Mouse (Mus musculus) adrenal gland, postnatal 36 days (tissue): ENCODE results near the gene Taf8. TPM values are rescaled to one million over a fixed set of nuclear protein-coding genes. Genes with fewer than 3 reads are reported as not detected.

Experiments
- DNase-seq, 2 experiments: peaks; one replicate each; pipeline ENCODE4 v3.0.0; 2021; ENCODE audit warnings: mixed read lengths in 1 of 2
- total RNA-seq, 2 experiments: library from RNA; stranded (reverse); gene quantifications; 2 replicates each; pipeline ENCODE4 v1.2.3; 2021

Taf8 gene
- total RNA-seq, 2 experiments from 2014 or later = 18.5 to 21.2 TPM

DNA sequence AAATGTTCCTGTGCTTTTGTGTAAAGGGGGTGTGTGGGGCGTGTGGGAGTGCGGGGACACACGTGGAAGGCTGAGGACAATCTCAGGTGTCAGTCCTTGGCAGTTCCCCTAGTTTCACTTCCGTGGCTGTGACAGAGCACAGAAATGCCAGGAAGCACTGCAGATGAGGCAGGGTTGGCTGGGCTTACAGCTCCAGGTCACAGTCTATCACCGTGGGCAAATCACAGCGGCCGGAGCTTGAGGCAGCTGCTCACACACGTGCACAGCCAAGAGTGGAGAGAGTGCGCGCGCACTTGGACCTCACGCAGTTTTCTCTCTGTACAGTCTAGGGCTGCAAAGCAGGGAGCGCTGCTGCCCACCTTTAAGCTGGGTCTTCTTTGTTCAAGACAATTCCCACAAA lies 43.8 kb downstream of the Taf8 start:
- DNase-seq = no peak

DNA sequence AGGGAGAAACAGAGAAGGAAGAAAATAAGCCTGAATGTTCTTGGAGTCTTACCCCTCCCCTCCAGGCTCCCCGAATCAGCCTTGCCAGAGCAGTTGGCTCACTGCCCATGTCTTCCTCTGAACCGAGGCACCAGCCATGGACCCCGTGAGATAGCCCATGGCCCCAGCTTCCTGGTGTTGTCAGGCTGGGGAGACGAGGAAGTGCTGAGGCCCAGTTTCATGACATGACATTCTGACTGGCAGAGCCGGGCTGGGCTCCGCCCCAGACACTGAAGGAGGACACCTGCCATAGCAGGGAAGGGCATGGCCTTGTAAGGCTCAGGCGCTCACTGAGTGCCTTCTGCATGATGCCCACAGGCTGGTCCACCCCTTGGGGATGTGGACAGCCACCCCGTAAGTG lies 47.4 kb downstream of the Taf8 start:
- no peak for DNase-seq

DNA sequence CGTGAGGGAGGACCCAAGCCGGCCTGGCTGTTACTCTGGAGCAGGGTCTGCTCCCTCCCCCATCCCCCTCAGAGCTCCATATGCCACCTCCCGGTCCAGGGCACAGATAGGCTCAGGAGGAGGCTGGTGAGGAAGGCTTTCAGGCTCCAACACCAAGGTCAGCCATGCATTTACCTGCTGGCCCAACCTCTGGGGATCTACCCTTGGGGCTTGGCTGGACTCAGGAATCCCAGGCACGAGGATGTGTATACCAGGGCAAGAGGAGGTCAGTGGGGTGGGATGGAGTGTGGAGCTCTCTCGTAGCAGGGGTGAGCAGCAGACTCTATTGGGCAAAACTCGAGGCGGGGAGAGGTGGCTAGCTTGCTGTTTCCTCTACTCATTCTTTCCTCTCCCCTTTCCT lies 49.2 kb downstream of the Taf8 start:
- no peak for DNase-seq

DNA sequence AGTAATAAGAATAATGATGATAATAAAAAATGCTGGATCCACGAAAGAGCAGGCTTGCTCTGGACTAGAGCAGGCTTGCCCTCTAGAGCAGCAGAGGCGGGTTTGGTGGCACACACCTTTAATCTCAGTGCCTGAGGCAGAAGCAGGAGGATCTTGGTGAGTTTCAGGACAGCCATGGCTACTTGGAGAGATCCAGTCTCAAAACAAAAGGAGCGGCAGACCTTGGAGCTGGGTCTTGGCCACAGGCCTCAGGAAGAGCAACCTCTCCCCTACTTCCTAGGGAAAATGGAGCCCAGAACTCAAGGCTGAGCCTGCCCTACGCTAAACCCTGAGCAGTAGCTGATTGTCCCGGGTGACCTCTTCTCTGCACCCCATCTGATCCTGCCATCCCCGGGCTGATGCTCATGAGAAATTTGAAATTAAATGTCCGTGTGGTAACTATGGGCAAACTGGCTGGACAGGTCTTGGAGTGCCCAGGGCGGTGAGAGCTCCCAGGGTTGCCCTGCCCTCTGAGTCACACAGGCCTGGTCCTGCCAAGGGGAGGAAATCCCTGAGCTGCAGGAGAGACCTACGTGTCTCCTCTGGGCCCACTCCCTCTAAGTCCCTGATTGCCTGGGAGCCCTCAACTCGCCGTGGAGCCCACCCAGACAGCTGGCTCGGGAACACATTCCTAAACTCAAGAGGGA lies 51.1 kb downstream of the Taf8 start:
- peak; percentile 23 to 54 for DNase-seq

DNA sequence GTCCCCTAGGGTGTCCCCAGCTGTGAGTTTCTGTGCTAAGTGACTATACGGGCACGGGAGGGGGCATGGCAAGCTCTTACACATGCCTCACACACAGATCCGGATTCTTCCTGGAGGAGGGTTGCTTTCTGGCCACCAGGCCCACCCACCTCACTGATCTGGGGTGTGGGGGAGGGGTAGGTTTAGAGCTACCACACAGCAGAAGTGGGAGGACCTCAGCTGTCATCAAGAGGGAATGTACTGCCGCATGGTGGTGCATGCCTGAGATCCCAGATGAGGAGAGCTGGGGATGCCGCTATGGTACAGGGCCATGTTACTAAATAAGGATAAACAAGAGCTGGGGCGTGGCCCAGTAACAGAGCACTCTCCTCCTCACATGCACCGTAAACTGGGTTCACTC lies 51.9 kb downstream of the Taf8 start:
- DNase-seq = no peak

DNA sequence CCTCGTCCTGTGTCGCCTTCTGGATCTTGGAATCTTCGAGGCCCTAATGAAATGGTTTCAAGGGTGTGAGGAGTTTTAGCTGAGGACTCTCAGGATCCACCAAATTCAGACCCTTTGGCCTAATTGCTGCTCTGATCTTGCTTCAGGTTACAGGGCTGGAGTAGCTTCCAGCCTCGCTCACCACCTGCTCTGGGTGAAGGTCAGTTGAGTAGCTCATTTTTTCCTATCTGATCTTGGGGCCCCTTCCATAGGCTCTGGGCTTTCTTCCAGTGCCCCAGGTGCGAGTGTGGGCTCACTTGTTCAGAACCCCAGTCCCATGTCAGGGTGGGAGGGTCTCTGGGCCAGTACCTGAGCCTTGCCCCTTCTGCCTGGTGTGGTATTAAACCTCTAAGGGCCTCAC lies 52.7 kb downstream of the Taf8 start:
- DNase-seq = no peak

DNA sequence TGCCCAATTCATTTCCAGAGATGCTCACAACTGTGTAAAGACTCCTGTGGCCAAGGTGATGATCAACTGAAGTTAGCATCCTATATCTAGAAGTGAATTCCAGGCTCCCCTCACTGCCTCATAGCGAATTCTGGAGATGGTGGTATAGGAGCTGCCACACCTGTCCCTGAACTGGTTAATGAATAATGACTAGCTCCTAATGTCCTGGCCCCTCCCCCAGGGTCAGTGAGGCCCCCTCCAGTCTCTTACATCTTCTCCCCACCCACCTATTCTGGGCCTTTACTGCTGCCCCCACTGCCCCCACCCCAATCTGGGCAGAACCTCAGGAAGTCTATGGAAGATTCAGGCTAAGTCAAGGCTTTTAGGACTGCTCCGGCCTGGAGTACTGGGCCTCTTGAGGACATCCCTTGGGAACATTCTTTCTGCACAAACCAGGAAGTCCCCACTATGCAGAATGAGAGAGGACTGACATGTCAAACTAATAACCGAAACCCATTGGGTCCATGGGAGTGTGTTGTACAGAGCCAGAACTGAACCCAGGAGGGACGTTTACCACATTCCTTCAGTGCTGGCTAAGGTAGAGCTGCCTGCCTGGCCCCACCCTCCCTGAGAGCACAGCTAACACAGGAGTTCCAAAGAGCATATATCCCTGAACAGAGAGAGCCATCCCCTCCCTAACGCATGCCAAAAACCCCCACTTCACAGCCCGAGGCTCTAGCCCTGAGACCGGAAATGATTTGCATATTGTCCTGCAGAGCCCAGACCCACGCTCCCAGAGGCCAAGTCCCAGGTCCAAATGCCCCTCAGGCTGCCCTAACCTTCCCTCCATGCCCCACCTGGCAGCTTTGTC lies 53.3 kb downstream of the Taf8 start:
- DNase-seq = no peak

DNA sequence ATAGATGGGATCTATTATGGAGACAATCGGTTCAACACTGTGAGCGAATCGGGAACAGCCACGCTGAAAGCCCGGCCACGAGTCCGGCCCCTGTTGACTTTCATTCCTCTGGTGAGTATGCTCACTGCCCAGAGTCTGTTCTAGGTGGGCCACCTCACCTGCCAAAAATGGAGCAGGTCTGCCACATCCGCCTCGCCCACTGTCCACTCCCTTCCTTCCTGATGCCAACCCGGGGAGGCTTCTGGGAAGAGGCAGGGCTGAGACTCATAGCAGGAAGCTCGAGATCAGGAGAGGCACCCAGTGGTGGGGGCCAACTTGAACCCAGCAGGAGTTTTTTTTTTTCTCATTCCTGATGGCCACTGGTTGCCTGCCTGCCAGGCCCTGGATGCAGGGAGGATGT lies 55.5 kb downstream of the Taf8 start:
- DNase-seq = no peak

DNA sequence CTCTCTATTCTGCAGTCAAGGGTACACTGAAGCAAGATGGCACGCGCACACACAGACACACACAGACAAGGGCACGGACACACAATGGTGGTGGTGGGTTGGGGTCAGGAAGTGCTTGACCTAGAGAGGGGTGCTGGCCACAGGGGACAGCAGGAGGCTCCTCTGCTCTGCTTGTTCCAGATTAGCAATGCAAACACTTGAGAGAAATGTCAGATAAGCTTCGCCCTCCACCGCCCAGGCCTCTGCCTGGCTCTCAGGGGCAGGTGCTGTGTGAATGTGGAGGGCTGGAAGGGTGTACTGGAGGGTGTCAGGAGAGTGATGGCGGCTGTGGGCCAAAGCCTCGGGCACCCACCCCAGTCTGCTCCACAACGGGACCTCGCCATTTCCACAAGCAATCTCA lies 56.1 kb downstream of the Taf8 start:
- no peak for DNase-seq

DNA sequence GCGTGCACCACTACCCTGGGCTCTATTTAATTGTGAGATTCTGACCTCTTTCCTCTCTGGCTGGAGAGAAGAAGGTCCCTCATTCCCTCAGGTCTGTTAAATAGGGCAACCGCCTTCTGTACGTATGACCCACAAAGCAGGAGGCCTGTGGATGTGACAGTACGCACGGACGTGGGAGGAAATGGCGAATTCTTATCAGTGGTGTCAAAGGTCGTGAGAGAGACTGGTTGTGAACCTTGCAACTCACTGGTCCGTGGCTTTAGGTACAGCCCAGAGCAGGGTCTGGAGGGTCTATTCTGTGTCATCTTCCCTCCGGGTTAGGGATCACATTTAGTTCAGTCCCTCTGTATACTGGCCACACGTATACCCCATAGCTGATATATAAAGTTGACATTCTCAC lies 56.6 kb downstream of the Taf8 start:
- DNase-seq = no peak

DNA sequence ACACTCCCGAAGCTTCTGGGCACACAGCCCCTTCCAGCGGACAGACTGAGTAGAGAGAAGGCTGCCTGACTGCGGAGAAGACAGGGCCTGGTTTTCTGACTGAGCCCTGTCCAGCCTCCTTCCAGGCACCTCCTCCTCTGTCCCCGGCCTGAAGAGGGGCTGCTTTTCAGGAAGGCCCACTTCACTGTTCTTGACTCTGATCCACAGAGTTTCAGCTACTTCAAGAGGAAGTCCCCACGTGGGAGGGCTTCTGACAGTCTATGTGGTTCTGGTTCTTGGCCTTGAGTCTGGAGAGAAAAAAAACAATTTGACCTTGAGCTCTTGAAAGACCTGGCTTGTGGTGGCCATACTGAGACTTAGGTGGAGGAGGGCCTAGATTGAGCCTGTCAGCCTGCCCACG lies 58.0 kb downstream of the Taf8 start:
- no peak for DNase-seq

DNA sequence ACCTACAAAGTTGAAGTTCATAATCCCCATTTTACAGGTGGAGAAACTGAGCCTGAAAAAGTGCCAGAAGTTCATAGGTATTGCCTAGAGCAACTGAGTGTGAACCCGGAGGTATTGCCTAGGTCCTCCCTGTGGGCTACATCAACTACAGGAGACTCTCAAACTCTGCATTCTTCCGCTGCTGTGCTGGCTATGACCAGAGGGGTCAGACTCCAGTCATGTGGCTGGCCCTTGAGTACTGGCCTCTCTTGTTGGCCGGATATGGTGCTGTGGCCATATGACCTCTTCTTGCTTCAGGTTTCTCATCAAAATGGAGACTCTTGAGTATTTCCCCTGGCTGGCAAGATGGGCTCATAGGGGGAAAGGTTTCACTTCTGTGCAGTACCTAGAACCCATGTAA lies 59.8 kb downstream of the Taf8 start:
- no peak for DNase-seq

DNA sequence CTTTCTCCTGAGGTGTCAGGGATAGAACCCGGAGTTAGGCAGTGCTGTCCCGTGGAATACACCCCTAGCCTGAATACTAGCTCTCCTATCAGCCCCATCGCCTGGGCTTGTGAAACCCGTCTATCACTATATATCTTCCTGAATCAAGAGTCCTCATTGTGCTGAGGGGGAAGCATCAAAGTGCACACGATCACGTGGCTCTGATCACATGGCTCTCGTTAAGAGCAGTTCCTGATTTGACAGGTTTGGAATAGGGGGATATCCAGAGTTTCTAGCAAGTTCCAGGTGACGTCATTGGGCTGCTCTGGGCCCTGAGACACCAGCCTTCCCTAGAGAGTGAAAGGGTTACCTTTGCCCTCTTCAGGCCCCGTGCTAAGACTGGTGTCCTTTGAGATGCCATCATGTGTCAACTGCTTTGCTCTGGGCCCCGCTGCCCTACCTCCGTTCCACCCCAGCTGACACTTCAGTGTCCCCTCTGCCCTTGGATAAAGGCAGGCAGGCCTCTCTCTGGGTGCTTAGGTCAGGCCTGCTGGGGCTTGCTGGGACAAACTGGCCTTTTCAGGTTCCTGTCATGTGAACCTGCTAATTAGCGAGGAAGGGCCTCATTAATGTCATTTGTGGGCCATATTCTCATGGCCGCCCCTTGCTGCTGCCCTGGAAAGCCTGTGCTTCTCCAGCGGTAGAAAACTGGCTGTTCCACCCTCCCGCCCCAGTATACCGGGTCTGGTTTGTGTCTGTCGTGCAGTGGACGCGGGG lies 60.6 kb downstream of the Taf8 start:
- DNase-seq = no peak

DNA sequence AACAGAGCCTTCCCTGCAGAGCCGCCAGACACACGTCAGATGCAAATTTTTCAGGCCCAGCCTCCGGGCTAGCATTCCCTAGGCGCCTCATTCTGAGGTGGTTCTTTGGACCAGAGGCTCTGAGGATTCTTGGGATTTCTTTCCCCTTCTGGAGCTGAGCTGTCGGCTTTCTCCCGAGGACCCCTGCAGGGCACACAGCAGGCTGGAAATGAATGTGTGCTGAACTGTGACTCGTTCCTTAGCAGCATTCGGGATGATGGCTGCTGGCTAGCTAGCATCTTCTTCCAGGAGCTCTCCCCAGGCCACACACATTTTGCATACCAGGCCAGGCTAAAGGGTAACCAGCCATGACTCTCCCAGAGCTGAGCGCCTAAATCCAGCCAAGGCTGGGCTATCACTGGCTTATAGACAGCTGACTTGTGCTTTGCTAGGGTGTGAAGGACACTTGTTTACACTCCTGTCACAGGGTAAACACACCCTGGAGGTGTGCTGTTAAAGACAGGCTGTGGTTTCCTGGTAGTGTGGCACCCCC lies 61.7 kb downstream of the Taf8 start:
- no peak for DNase-seq

DNA sequence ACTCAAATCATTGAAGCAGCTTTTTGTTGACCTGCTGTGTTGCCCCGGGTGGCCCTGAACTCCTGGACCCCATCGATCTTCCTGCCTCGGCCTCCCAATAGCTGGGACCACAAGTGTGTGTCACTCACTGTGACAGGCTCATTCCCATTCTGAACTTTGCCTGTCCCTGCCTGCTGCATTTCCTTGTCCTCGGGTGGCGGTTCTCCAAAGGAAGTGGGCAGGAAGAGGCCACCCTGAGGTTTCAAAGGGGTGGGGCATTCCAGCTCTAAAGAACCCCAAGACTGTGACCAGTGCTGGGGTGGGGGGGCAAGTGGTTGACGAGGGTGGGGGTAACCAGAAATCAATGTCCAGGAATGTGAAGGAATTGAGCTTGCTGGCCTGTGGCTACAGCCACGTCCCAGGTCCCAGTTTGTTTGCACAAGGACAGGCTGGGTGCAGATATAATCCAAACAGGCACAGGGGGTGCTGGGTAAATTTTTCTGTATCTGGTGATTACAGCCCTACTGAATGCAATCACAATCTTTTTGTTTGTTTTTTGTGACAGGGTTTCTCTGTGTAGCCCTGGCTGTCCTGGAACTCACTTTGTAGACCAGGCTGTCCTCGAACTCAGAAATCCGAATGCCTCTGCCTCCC lies 62.6 kb downstream of the Taf8 start:
- DNase-seq = peak in 1 of 2 experiments; percentile 16

DNA sequence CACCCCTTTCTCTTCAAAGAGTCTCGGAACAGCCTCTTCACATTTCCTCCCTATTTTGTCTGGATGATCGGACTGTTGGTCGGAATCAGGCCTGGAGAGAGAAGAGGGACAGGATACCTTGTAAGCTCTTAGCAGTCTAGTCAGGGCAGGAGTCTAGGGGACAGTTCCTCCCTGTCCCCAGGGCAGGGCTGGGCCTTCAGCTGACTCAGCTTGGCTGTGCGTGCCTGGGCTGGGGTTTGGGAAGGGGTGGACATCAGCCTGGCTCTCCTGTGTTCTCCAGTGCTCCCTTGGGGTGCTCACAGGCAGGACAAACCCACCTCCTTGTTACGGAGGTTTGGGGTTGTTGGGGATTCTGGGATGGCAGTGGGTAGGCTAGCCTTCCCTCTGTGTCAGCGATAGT lies 63.5 kb downstream of the Taf8 start:
- DNase-seq = no peak

DNA sequence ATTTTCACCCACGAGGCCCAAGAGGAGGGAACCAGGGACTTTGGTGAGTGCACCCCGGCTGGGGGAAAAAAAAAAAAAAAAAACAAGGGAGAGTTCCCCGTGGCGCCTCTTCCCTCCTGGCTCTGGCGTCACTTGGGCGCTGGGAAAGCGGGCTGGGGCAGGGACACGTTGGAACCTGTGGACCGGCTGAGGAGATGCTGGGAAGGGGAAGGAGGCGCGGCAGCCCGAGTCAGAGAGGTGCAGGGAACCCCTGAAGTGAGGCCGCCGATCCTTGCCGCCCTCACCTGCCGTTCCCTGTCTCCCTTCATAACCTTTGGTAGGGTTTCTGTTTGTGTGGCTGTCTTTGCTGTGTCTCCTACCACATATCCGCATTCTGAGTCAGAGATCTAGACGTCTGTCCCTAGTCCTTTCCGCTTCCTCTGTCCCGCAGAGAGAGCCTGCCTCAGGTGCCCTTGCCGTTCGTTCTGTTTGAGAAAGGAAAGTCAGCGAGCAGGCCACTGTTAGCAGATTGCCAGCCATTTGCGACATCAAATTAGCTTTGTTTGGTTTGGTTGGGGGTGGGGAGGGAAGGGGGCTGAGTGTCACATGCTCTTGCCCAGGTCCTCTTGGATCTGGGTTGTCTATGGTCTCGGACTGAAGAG lies 65.1 kb downstream of the Taf8 start, which contains the start of gene 1700001C19Rik:
Gene 1700001C19Rik (minus strand): TSS at position 470 of the 641 bp plus-strand sequence.
- DNase-seq = peak in 1 of 2 experiments; percentile 23

DNA sequence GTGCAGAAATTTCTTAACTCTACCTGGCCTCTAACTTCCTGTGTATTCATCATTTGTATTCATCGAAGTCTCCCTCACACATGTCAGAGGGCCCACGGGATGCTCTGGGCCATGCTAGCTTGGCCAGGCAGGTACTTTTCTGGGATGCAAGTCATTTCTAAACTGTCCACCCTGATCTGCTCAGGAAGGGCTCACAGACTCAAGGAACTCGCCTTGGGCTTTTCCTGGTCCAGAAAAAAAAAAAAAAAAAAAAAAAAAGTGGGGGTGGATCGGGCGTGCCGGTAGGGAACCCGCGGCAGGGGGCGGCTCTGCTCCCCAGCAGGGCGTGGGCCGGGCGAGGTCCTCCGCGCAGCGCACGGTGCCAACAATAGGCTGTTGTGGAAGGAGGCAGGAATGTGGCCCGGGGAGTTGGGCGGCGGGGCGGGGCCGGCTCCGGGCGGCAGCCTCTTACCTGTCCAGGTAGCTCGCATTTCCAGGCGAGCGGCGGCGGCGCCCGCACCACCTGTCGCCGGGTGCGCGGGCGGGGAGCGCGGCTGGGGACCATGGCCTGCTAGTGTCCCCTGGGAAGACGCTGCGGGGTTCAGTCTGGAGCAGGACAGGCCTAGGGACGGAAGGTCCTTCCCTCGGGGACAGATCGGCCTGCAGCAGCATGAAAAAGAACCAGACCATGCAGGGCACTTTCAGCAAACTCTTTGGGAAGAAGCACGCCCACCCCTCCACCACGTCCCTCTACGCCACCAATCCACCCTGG lies 65.8 kb downstream of the Taf8 start, which contains the start of gene AI661453:
Gene AI661453 (plus strand): TSS at position 460 of the 751 bp plus-strand sequence.
- peak; percentile 11 to 30 for DNase-seq
